Mouse (Mus musculus) megakaryocyte, embryonic 14.5 days (primary cell): ENCODE measurements around the gene Cacna1e.

ENCODE experiments used
- FLI1 ChIP-seq: IDR thresholded peaks from 2 replicates; pipeline ENCODE4 v1.6.1; 2012; ENCODE audit warnings: low read length, inconsistent platforms, mixed read lengths
- GATA1 ChIP-seq: IDR thresholded peaks from 3 replicates; pipeline ENCODE4 v1.6.1; 2012; ENCODE audit warnings: mixed read lengths, low read length, inconsistent platforms, borderline replicate concordance

GRCm38 (mm10) chr1:154918406-154918805, 34.1 kb upstream of the Cacna1e start:
- TF ChIP-seq GATA1 (no peak), FLI1 (no peak)
